Comparison of ENCODE assay signal across 26 mouse cellular contexts in the genomic region with DNA sequence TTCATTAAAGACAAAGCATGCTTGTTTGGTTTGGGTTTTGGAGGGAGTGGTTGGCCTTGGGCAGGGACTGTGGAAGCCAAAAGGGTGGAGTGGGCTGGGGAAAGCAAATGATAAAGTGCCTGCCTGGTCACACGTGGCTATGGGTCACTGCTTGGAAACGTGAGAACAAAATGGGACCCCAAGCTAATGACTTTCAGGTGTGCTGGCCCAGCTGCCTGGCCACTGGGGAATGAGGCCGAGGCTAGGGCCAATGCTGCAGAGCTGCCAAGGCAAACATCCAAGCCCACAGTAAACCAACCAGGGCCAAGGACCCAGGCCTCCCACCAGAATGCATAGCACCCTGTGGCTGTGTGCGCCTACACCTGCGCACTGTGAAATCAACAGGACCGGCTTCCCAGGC.
DNase-seq lines count a peak whose midpoint lies in the region; ATAC-seq lines count a peak whose summit lies in the region.
"Had no signal": no experiment of that assay in that cellular context is flagged by ENCODE, and none has a peak within 500 bp of the region (broad histone marks: within the 10 kb centered on the region; RNA-seq: fewer than 3 reads in every experiment).

No protein-coding gene starts in this region.

- DNase-seq in gastrocnemius, adult 18-20 months (ENCODE audit: low spot score): peak; percentile 25
- no peak for DNase-seq in gastrocnemius, postnatal 14 days
- no peak for DNase-seq in kidney, adult 18-20 months
- peak; percentile 31 for DNase-seq in embryonic facial prominence, embryonic 11.5 days (ENCODE audit: low spot score)
- peak; percentile 45 for DNase-seq in skeletal muscle tissue, adult 2 months (ENCODE audit: low read depth, low spot score)
- DNase-seq in left cerebral cortex, adult 8-10 months (ENCODE audit: low spot score in 2 of 2): no peak
- DNase-seq: adrenal gland, postnatal 14 days; cerebellum, adult 8-10 months; heart, postnatal 10 days; layer of hippocampus, adult 9-11 months; liver, postnatal 0 days; thymus, adult 2 months; thymus, postnatal 4 days had no signal

- H3K4me3 ChIP-seq in kidney, embryonic 16.5 days (ENCODE audit: low read length): no peak overlapping the region
- H3K4me3 ChIP-seq in embryonic facial prominence, embryonic 11.5 days (ENCODE audit: low read depth, low read length): no peak overlapping the region
- H3K4me3 ChIP-seq: forebrain, embryonic 15.5 days; heart, embryonic 12.5 days; left cerebral cortex, adult 2 months; limb, embryonic 12.5 days; midbrain, embryonic 10.5 days; myocyte had no signal

- no peaks in the 10 kb centered on the region for H3K4me1 ChIP-seq in kidney, embryonic 16.5 days (ENCODE audit: insufficient read depth, low read length)
- H3K4me1 ChIP-seq in embryonic facial prominence, embryonic 11.5 days (ENCODE audit: control insufficient read depth, insufficient read depth, low read length): no peaks in the 10 kb centered on the region
- H3K4me1 ChIP-seq: forebrain, embryonic 15.5 days; midbrain, embryonic 10.5 days had no signal

- no peak overlapping the region for H3K4me2 ChIP-seq in kidney, embryonic 16.5 days (replicated peaks; ENCODE audit: low read depth, low read length)
- no peak overlapping the region for H3K4me2 ChIP-seq in embryonic facial prominence, embryonic 11.5 days (ENCODE audit: low read depth, low read length)
- H3K4me2 ChIP-seq: forebrain, embryonic 15.5 days; heart, embryonic 12.5 days; limb, embryonic 12.5 days; liver, embryonic 11.5 days had no signal

- H3K9ac ChIP-seq in kidney, embryonic 16.5 days (replicated peaks; ENCODE audit: low read length): no peak overlapping the region
- no peak overlapping the region for H3K9ac ChIP-seq in embryonic facial prominence, embryonic 11.5 days (replicated peaks; ENCODE audit: low read length)
- H3K9ac ChIP-seq: forebrain, embryonic 15.5 days; heart, embryonic 12.5 days; limb, embryonic 12.5 days; liver, postnatal 0 days had no signal

- 37% methylated on average over 6 of the region's 6 CpGs for WGBS in kidney, embryonic 16.5 days
- 59% methylated on average over 6 of the region's 6 CpGs for WGBS in embryonic facial prominence, embryonic 11.5 days

- H3K27me3 ChIP-seq in kidney, embryonic 16.5 days (ENCODE audit: insufficient read depth, low read length): no peaks in the 10 kb centered on the region
- no peaks in the 10 kb centered on the region for H3K27me3 ChIP-seq in embryonic facial prominence, embryonic 11.5 days (ENCODE audit: control insufficient read depth, insufficient read depth, low read length)
- H3K27me3 ChIP-seq: forebrain, embryonic 15.5 days; limb, embryonic 12.5 days had no signal

- ATAC-seq in kidney, embryonic 16.5 days (ENCODE audit: low FRiP score, low TSS enrichment): peak; percentile 69
- no peak for ATAC-seq in embryonic facial prominence, embryonic 11.5 days (replicated peaks; ENCODE audit: insufficient number of reproducible peaks, low FRiP score, low TSS enrichment, low read depth)
- ATAC-seq: forebrain, embryonic 15.5 days; hindbrain, postnatal 0 days; intestine, embryonic 16.5 days; liver, postnatal 0 days; lung, postnatal 0 days; midbrain, embryonic 16.5 days had no signal

- intact Hi-C loops in gastrocnemius, postnatal 14 days (cut with DNase I; ENCODE audit: low total_unique reads): no loop called here

- no peaks in the 10 kb centered on the region for H3K36me3 ChIP-seq in kidney, embryonic 16.5 days (ENCODE audit: insufficient read depth, low read length)
- no peaks in the 10 kb centered on the region for H3K36me3 ChIP-seq in embryonic facial prominence, embryonic 11.5 days (replicated peaks; ENCODE audit: control insufficient read depth, insufficient read depth, low read depth, low read length)
- H3K36me3 ChIP-seq: forebrain, embryonic 15.5 days; heart, embryonic 12.5 days; limb, embryonic 12.5 days; midbrain, embryonic 10.5 days had no signal

- H3K27ac ChIP-seq in kidney, embryonic 16.5 days (ENCODE audit: low read length): no peak overlapping the region
- no peak overlapping the region for H3K27ac ChIP-seq in embryonic facial prominence, embryonic 11.5 days (replicated peaks; ENCODE audit: low read depth, low read length)
- H3K27ac ChIP-seq: forebrain, embryonic 15.5 days; hindbrain, postnatal 0 days; left cerebral cortex, adult 2 months; limb, embryonic 12.5 days; macrophage; midbrain, embryonic 10.5 days had no signal

- no peaks in the 10 kb centered on the region for H3K9me3 ChIP-seq in kidney, embryonic 16.5 days (ENCODE audit: low read length)
- H3K9me3 ChIP-seq in embryonic facial prominence, embryonic 11.5 days (replicated peaks; ENCODE audit: control insufficient read depth, low read length): no peaks in the 10 kb centered on the region
- H3K9me3 ChIP-seq: forebrain, embryonic 15.5 days; heart, embryonic 12.5 days; limb, embryonic 12.5 days; midbrain, embryonic 10.5 days had no signal

Comparison
In these comparisons a context has a peak if more than half of its experiments do, and no peak if none do; other contexts are left out.
1. DNase-seq: peak in gastrocnemius, adult 18-20 months (single experiment), embryonic facial prominence, embryonic 11.5 days (single experiment) and skeletal muscle tissue, adult 2 months (single experiment); none in gastrocnemius, postnatal 14 days (single experiment), kidney, adult 18-20 months (single experiment) and left cerebral cortex, adult 8-10 months (0 of 2).